Mouse (Mus musculus) monocyte, adult 59 days (primary cell): ENCODE data around the gene Fpr-rs4. TPM values are rescaled to one million over a fixed set of nuclear protein-coding genes. Genes with fewer than 3 reads are reported as not detected.

ENCODE experiments used
- total RNA-seq, 2 experiments: library from RNA; stranded (reverse); gene quantifications; one replicate each; pipeline ENCODE4 v1.2.4; 2023

Fpr-rs4 gene
- not detected for total RNA-seq

GRCm38 (mm10) chr17:18021433-18021832, at the start of gene Fpr-rs4:
TSS of gene Fpr-rs4 (plus strand) at chr17:18021733.

DNA sequence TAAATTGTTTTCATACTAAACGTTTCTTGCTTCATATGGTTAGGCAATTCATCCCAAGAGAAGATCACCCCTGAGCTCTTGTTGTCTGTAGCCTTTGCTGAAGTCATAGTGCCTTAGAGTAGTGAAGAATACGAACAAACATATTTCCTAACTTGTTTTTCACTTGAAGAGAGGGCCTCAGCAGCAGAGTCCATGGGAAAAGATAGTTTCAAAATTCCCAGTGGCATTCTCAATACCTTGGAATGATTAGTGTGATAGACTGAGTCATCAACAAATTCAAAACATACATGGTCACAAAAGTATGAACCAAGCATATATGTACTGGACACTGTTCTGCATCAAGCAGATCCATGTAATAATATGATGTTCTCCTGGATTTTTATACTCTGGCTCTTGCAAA, 27.6 kb downstream of the Fpr-rs4 start, which contains the start of gene Vmn2r124:
TSS of gene Vmn2r124 (plus strand) at position 301 of the 400 bp plus-strand sequence.

Other genes with a start within 250 kb of the Fpr-rs4 start
- 1 to 10 TPM; 4.0 to 5.0 TPM for gene Spaca6, start 194.6 kb upstream of the Fpr-rs4 start, total RNA-seq
- not detected for gene Has1, start 166.5 kb upstream of the Fpr-rs4 start, total RNA-seq
- 10 to 100 TPM; 23.2 to 24.9 TPM for gene Fpr1, start 137.8 kb upstream of the Fpr-rs4 start, total RNA-seq
- 10 to 100 TPM; 56.8 to 65.9 TPM for gene Fpr2, start 133.9 kb upstream of the Fpr-rs4 start, total RNA-seq
- gene Fpr3, start 133.9 kb upstream of the Fpr-rs4 start, total RNA-seq, result not detected
- gene Vmn2r124, start 27.7 kb downstream of the Fpr-rs4 start, total RNA-seq, result not detected
- not detected for gene Vmn2r91, start 63.3 kb downstream of the Fpr-rs4 start, total RNA-seq
- not detected for gene Vmn2r92, start 130.2 kb downstream of the Fpr-rs4 start, total RNA-seq